Mouse (Mus musculus) Patski (cell line): ENCODE measurements at regions not wholly inside any gene's neighbourhood (a gene's known extent, or its start where the extent isn't known, plus 50 kb on each side); places are given as distances from the start of the nearest gene placed in this dataset.
A peak's percentile ranks its signal among the peaks of the same experiment; 100 is the strongest.

Experiments
- ATAC-seq: fragments of 100-300 bp; one replicate; pipeline ENCODE4 v1.8.0; 2021
- CTCF ChIA-PET: fragments of 350-600 bp; sonication (Branson Sonifier 250); formaldehyde crosslinking; loops from one replicate; lab custom pipeline; 2022; ENCODE audit warnings: inconsistent platforms; lab: Charles Lee
- POLR2A ChIA-PET: fragments of 350-600 bp; sonication (Branson Sonifier 250); formaldehyde crosslinking; loops from one replicate; lab custom pipeline; 2022; ENCODE audit warnings: antibody characterized with exemption, inconsistent platforms; lab: Charles Lee
- DNase-seq: peaks from one replicate; pipeline ENCODE4 v3.0.0-alpha.2; 2011; ENCODE audit warnings: low read depth, low spot score
- H3K27me3 ChIP-seq: fragments of 371-371 bp; one replicate; pipeline ENCODE4 v1.5.1; 2021
- CTCF ChIP-seq: fragments of 100-300 bp; IDR thresholded peaks from one replicate; pipeline ENCODE4 v1.5.1; 2021
- in situ Hi-C: fragments of 300-500 bp; cut with MboI; formaldehyde crosslinking; loops from 3 replicates; pipeline ENCODE4 v1.11.1; 2018; ENCODE audit warnings: low pct_unique_long_range_greater_than_20kb, mixed read lengths

DNA sequence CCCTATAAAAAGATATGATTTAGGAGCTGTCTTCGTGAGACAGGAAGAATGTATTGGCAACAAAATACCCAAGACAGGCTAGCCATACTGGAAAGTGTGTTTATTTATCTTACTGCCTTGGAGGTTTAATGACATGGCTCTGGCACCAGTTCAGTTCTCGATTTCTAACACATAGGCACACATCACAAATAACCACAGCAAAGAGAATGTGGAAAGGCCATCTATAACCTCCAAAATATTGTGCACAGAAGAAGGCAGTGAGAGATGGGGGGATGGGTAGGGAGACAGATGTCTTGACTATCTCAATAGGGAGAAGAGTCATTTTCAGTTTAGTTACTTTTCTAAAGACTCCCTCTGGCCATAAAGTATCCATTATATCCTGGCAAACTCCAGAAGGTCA is 90.5 kb downstream of the Minar1 start:
- ATAC-seq (no peak), DNase-seq (no peak)
- CTCF ChIA-PET: no interaction called here
- POLR2A ChIA-PET: no interaction called here
- no peak for TF ChIP-seq CTCF
- in situ Hi-C loops: no loop called here
- H3K27me3 ChIP-seq: no peaks in the 10 kb centered on the region

DNA sequence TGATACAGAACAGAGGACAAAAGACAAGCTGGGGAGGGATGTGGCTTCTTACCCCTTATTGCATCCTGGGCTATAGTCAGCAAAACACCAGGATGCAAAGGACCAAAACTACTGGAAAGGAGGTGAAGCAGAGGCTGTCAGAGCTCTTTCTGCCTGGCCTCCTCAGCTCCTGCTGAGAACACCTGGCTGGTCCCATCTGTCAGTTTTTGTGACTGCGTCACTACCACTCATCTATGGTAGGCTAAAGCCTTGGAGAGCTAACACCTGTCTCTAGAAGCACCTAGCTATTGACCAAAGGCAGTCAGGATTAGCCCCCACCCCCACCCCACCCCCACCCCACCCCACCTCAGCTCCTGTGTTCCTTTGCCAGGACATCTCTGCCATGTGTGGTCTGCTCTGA is 98.8 kb downstream of the Minar1 start:
- H3K27me3 ChIP-seq: no peaks in the 10 kb centered on the region
- POLR2A ChIA-PET: no interaction called here
- no peak for ATAC-seq
- CTCF ChIA-PET: no interaction called here
- DNase-seq: no peak
- no peak for TF ChIP-seq CTCF
- in situ Hi-C loops: no loop called here

DNA sequence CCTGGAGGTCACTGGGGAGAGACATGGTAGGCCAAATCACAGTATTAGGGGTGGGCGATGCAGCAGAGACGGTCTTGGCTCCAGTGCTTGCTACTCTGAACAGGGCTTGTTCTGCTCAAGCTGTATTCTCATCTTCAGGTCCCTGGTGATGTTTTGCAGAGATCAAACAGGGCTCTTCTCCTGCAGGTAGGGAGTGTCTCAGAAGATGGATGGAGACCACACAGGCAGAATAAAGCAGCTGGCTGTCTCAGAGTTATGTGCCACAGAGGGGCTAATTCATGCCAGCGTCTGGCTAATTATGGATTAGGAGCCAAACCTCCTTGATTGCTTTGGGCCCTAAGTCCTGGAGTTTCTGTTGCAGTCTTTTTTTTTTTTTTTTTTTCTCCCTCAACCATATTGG is 99.2 kb downstream of the Minar1 start:
- TF ChIP-seq CTCF: no peak
- no peaks in the 10 kb centered on the region for H3K27me3 ChIP-seq
- ATAC-seq (no peak), DNase-seq (no peak)
- ChIA-PET POLR2A (no interaction called here), CTCF (no interaction called here)
- in situ Hi-C loops: no loop called here

DNA sequence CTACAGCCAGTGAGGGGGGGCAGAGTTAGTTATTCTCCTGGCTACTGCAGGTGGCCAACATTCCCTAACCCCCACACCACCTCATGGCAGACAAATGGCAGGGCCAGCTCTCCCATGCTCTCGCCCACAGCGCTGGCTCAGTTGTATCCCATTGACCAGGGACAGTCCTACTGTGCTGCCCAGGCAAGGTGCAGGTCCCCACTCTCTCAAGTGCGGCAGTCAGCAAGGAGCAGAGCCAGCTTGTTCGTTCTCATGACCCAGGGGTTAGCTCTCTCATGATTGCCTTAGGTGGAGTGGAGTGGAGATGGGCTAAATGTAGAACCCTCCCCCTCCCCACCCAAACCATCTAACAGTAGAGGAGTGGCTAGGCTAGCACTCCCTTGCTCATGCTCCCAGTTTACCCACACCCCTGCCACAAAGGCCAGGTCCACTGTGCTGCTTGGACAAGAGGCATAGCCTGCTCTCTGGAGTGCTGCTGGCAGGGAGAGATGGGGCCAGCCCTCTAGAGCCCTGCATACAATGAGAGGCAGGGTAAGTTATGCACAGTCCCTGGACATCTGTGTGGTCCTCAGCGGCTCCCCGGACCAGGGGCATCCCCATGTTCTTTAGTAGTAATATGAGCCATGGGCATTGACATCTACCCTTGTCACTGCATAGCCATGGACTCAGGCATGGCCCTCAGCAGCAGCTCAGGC is 114.4 kb downstream of the Minar1 start:
- POLR2A ChIA-PET: no interaction called here

DNA sequence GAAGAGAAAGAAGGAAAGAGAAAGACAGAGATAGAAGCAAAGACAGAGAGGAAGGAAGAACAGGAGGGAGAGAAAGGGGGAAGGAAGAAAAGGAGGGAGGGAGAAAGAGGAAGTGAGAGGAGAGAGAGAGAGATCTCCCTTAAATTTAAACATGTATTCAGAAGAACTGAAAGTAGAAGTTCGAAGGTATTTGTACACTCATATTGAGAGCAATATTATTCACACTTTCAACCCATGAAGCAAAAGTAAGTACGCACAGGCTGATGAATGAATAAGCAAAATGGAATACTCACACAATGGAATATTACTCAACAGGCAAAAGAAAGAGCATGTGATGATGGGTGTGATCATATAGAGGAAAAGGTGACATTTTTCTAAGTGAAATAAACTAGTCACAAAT is 120.8 kb downstream of the Minar1 start:
- in situ Hi-C loops: no loop called here

More for the DNA sequence above, 114.4 kb downstream of the Minar1 start:
- ATAC-seq (no peak), DNase-seq (no peak)
- CTCF ChIA-PET: no interaction called here
- in situ Hi-C loops: no loop called here
- no peak for TF ChIP-seq CTCF
- no peaks in the 10 kb centered on the region for H3K27me3 ChIP-seq

DNA sequence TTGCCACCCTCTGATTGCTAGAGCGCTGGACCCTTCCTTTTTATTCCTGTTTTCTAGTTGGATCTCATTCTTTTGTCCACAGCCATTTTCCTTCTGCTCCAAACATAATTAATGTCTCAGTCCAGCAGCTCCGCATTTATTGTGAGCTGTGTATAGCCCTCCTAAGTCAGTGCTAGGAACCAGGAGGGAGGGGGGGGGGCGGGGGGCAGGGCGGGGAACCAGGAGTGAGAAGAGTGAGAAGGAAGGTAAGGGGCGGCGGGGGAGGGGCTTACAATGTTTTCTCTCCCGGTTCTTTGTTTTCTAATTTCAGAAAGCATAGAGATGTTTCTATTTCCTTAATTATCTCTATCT is 125.6 kb downstream of the Minar1 start:
- in situ Hi-C loops: no loop called here
- ATAC-seq (no peak), DNase-seq (no peak)
- no peaks in the 10 kb centered on the region for H3K27me3 ChIP-seq
- ChIA-PET CTCF (no interaction called here), POLR2A (no interaction called here)
- no peak for TF ChIP-seq CTCF

More for the DNA sequence above, 120.8 kb downstream of the Minar1 start:
- CTCF ChIA-PET: no interaction called here
- POLR2A ChIA-PET: no interaction called here
- DNase-seq (no peak), ATAC-seq (no peak)
- no peak for TF ChIP-seq CTCF
- no peaks in the 10 kb centered on the region for H3K27me3 ChIP-seq

DNA sequence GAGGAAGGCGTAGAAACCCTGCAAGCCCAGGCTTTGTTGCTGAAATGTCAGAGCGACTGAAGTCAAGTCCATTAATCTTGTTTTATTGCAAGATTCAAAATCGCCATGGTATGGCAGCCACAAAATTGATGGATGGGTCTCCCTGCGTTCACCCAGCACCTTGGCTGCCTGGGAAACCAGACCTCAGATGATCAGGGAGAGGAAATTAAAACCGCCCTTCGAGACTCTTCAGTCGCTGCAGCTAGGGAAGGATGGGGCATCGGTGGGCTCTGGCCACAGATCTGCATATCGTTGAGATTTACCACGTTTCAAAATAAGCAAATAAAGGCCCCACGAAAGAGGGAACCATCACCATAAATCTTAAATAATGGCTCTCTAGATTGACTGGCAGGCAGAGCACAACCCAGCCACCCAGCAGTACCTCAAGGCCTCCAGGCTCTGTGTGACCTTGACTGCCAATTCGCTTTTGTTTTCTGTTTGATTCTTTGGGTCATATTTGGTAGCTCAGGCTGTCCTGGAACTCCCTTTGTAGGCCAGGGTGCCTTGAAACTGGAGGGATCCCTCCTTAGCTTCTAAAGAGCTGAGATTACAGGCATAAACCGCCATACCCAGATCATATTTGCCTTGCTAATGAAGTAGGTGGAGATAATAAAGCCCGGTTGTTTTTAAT is 126.1 kb downstream of the Minar1 start:
- in situ Hi-C loops: no loop called here
- H3K27me3 ChIP-seq: no peaks in the 10 kb centered on the region
- no peak for ATAC-seq
- ChIA-PET CTCF (no interaction called here), POLR2A (no interaction called here)
- TF ChIP-seq CTCF: no peak
- no peak for DNase-seq

DNA sequence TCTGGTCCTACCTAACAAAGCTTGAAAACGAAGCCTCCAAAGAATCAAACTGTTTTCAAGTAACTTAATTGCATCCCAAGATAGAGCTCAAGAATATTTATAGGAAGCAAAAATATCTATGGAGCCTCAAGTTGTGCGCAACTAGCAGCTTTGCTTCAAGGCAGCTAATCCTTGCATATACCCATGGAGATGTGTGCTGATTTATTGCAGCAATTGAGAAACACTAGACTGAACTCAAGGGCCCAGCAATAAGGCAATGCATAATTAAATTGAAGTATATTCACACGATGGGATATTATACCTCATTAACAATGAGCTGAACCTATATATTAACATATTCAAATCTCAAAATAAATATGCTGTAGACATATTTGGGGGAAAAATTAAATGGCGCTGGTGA is 135.3 kb downstream of the Minar1 start:
- no peak for DNase-seq
- no peaks in the 10 kb centered on the region for H3K27me3 ChIP-seq
- ATAC-seq: no peak
- in situ Hi-C loops: no loop called here
- TF ChIP-seq CTCF: no peak
- POLR2A ChIA-PET: no interaction called here
- CTCF ChIA-PET: no interaction called here

DNA sequence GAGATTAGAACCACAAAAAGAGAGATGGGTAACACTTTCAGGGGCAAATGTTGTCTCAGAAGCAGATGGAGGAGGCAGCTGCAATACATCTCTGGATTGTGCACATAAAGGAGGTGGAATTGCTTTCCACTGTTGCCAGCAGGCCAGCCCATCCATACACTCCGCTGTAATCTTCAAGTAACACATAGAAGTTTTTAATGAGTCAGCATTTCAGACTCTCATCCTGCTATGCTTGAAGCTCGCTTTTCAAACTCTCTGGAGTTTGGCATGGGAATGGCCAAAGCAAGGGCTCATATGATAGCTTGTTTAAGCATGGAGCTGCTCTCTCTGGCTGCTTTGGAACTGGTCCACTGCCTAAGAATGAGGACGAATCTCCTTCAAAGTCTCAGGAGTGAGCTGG is 143.5 kb downstream of the Minar1 start:
- DNase-seq (no peak), ATAC-seq (no peak)
- in situ Hi-C loops: no loop called here
- H3K27me3 ChIP-seq: no peaks in the 10 kb centered on the region
- no peak for TF ChIP-seq CTCF
- CTCF ChIA-PET: no interaction called here
- POLR2A ChIA-PET: no interaction called here

DNA sequence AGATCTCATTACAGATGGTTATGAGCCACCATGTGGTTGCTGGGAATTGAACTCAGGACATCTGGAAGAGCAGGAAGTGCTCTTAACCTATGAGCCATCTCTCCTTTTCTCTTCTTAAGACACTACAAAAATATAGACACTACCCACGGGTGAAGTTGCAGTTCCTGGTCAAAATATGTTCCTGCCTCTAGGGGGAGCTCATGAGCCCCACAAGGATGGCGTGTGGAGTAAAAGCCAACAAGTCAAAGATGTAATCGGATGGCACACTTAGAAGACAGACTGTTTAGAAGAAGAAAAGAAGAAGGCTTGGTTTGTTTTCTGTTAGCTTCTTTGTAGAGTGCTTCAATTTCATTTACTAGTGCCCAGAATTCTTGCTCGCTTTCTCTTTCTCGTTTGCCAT is 161.7 kb downstream of the Minar1 start:
- CTCF ChIA-PET: no interaction called here
- POLR2A ChIA-PET: no interaction called here

DNA sequence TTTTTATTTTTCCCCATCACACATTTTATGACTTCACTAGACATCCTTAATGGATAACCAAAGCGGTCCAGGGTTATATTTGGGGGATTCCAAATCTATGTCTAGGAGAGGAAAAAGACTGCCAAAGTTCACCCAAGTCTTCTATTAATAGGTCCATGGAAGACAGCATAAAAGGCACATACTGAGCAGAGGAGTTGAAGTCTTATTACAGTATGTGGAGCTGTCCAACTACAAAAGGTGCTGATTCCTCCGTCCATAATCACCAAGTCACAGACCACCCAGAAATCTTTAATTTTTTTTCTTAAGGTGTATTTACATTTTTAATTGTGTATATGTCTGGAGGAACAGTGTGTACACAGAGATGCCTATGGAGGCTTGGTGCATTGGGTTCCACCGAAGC is 166.3 kb downstream of the Minar1 start:
- no peak for TF ChIP-seq CTCF
- in situ Hi-C loops: no loop called here
- ChIA-PET POLR2A (no interaction called here), CTCF (no interaction called here)
- no peak for DNase-seq
- H3K27me3 ChIP-seq: no peaks in the 10 kb centered on the region
- no peak for ATAC-seq

More for the DNA sequence above, 161.7 kb downstream of the Minar1 start:
- in situ Hi-C loops: no loop called here
- TF ChIP-seq CTCF: peak; percentile 65
- DNase-seq: no peak
- no peaks in the 10 kb centered on the region for H3K27me3 ChIP-seq
- no peak for ATAC-seq
